Mouse (Mus musculus) erythroblast, adult 5-6 weeks (primary cell): ENCODE measurements around the gene Aox4. TPM values are rescaled to one million over a fixed set of nuclear protein-coding genes. Genes with fewer than 3 reads are reported as not detected.

Experiments used
- ATAC-seq: replicated peaks from 2 replicates; pipeline ENCODE4 v1.8.0; 2016; ENCODE audit warnings: moderate number of reproducible peaks, mild to moderate bottlenecking, moderate TSS enrichment, inconsistent platforms; ENCODE audit not compliant: poor library complexity, low FRiP score, severe bottlenecking
- total RNA-seq, 2 experiments: library from RNA; stranded (forward) in 1 of 2; stranded (reverse) in 1 of 2; fragments of 150-400 nt in 1 of 2; fragments of 200-764, 138-1000 nt in 1 of 2; gene quantifications; 2 replicates each; pipeline versions ENCODE4 v1.2.3 to v1.2.4; 2015 to 2017; ENCODE audit warnings: low replicate concordance in 2 of 2

The Aox4 gene
- total RNA-seq (2015; ENCODE audit: low replicate concordance) (not detected in 2 replicates), total RNA-seq (2017; ENCODE audit: low replicate concordance) (not detected in 2 replicates)

DNA sequence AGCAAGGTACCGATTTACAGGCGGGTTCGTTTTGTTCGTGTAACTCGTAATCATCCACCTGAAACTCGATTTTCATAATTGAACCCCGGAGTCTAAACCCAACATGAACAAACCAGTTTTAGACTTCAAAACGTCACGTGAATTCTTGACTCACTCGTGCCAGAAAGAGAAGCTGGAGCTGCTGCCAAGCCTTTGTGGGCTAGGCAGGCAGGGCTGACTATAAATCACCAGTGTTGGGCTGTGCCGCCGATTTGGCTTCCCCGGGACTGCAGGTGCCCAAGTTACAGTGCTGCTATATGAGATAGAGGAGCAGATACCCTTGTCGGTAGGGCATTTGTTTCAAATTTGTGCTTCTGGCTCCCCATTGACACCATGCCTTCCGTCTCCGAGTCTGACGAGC, at the start of gene Aox4:
TSS of gene Aox4 (plus strand) at position 195 of the 400 bp plus-strand sequence.
- no peak for ATAC-seq

DNA sequence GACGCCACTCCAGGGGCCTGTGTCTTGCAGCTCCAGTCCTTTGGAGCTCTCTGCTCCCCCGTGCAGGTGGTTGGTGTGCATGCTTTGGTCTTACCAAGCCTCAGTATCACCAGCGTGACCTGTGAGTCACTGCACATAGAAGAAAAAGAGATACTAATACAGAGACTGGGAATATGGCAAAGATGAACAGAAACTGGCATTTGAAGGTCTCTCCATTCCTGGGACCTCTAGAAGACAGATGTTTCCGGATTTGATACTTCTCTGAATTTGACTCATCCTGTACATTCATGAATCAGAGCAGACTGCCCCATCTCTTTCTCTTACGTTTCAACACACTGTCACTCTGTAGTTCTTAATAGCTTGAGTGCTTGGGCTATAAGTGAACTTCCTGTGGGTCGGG, 40.3 kb upstream of the Aox4 start:
- no peak for ATAC-seq

DNA sequence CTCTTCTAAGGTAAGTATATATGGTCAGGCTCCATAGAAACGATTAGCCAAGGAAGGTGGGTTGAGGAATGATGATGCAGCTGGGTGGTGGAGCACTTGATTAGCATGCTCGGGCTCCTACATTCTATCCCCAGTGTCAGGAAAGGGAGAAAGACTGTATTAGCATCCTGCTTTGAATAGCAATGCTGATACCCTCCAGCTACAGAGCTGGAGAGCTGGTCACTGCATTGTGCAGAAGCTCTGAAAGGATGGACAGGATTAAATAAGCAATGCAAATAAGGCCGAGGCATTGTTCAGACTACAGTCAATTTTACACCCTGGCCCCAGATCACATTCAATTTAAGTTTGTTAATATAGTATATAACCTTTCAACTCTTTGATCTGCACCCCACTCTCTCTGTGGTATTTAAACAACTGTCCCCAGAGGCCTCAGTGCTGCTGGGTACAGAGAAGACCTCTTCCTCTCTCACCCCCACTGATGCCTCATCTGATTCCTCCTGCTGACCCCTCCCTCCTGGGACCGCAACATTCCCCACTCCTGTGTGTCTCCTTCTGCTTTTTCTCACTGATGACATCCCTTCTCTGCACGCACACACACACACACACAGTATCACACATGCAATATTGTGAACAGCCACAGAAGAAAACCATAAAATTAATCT, 21.6 kb upstream of the Aox4 start:
- ATAC-seq, result no peak

DNA sequence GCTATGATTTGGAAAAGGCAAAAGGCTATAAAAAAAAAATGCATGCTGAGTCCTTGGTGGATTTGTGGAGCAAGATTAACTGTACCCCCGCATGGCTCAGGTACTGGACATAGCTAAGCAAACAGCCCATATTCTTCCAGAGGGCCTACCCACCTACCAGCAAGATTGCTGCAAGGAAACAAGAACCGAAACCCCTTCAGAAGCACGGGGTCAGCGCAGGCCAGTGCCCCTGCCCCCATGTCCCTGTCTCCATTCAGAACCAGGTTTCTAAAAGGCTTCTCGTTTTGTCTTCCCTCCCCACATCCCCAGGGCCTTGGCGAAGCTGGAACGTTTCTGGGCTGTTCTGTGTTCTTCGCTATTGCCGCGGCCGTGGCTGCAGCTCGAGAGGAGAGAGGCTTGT, 15.9 kb upstream of the Aox4 start:
- ATAC-seq, result no peak

DNA sequence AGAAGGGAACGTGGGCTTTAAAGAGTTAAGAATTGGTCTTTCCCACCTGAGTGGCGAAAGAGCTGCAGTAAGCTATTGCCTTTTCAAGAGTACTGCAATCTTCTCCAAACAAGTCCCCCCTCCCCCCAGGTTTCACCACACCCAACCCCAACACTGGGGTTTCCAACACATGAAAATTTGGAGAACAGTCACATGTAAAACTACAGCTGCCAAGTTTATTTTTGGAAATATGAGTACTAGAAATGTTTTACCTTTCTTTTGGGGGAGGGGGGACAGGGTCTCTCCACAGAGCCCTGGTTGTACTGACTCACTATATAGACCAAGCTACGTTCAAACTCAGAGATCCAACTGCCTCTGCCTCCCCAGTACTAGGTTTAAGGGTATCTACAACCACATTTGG, 15.2 kb upstream of the Aox4 start:
- ATAC-seq, result no peak

DNA sequence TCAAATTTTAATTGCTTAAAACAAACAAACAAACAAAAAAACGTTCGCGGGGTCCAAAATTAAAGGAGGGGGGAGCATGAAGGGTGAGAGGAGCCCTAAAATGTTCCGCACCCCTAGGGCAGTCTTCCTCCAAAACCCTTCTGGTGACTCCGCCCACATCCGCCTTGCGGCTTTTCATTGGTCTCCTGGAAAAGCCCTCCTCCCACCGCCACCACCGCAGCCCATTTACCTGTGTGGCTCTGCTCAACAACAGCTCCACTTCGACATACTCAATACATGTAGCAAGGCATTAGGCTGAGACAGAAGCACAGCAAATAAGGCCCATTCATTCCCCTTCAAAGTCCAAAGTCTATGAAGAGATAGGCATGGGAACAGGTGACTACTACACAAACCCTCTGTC, 14.7 kb upstream of the Aox4 start:
- no peak for ATAC-seq

DNA sequence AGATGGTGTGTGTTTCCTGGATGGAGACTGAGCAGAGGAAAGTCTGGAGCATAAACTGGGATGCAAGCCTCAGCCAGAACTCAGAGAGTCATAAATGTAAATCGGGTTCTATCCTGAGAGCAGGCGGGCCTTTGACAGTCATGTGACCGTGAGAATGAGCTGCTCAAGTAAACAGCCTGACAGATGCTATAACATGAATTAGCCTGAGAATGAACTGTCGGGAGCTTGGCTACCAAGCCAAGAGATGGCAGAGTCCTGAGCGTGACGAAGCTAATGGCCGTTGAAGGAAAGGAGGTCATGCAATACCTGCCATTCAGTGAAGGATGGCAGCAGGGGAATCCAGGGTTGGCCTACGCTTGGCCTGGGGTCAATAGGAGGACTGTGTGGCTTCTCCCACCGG, 13.2 kb upstream of the Aox4 start:
- no peak for ATAC-seq

DNA sequence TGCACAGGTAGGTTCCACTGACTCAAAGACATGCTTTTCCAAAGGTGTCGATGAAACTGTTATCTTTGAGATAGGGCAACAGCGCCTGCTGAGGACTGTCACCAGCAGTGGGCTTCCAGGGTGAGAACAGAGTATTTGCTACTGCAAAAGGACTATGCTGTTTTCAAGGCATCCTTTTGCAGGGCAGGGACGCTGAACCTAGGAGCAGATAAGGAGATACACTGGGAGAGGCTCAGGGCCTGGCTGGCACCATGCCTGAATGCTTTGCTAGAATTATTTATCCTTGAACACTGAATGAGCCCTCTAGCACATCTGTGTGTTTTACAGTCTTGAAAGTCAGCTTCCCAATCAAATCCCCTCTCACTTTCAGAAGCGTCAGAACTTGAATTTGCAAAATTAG, 11.8 kb upstream of the Aox4 start:
- no peak for ATAC-seq

DNA sequence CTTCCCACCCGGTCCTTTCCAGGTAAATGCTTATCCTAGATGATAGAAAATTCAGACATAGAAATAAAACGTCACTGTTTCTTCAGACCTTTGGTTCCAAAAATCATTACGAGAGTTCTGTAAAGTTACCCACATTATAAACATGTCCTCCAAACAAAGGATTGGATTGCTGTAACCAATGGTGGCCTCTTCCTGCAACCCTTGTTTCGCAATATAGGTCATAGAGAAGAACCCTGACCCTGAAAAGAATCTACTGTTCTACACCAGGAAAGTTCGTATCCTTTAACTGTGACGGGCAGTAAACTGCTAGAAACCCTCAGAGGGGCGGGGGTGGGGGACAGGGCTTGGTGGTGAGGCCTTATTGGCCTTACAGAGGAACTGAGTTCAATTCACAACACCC, 2.6 kb downstream of the Aox4 start:
- ATAC-seq, result no peak

DNA sequence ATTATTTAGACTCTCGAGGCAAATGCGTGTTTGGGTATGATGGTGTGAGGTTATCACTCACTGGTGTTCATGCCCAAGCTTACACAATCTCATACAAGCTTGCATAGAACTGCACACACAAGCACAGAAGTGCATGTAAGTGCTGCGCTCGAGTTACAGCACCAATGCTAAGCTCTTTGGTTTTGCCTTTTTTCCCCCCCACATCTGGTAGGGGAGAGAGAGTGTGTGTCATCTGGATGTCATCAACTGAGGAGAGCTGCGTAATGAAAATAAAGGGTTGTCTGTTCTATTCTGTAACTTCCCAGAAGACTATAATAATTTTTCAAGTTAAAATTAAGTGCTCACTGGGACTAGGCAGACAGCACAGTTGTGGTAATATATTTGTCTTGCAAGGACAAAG, 3.6 kb downstream of the Aox4 start:
- ATAC-seq, result no peak

DNA sequence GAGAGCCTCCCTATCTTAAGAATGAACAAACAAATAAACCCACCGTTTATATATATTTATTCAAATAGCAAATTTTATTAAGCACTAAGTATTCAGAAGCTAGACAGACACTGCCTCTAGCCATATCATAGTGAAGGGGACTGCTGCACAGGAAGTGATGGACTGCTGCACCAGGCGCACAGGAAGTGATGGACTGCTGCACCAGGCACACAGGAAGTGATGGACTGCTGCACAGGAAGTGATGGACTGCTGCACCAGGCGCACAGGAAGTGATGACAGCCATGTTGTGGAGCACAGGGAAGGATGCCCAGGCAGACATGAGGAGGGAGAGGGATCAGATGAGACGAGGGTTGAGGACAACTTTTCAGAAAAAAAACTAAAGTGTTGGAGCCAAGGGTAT, 5.2 kb downstream of the Aox4 start:
- no peak for ATAC-seq

DNA sequence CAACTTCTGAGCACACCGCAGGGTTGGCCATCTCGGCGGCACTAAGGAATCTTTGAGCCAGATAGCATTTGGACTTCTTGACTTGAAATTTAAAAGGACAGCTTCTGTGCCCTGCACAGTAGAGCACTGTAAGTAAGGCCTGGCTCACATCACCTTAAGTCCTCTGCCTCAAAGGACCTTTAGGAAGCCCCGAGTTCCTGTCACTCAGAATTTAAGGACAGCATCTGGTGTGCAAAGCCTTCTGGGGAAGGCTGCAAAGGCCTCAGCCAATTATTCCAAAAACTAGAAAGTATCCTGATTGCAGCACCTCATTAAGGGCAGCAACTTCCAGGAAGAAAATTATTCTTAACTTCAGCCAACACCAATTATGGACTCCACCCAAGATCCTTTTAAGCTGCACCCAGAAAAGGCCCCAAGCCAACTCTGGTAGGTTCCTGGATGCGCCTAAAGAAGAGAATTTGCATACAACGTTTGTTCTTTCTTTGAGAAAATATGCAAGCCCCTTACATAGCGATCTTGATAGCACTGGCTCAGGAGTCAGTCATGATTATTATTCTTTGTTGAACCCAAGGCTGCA, 5.8 kb downstream of the Aox4 start:
- ATAC-seq, result no peak

DNA sequence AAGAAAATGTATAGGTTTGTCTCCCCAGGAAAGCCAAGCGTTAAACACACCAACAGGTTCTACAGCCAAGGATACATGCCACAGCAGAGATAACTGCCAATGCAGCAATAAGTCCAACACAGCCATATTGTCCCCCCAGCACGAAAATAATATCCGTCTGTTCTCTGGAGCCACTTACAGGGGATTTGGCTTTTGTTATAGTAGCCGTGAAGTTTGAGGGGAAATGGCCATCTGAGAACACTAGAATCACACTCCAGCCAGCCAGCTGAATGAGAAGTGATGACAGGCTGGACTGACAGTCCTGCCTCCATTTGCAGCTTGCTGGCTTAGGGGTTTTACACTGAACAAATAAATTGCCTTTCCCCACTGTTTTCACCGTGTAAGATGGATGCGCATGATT, 10.9 kb downstream of the Aox4 start:
- ATAC-seq, result no peak

DNA sequence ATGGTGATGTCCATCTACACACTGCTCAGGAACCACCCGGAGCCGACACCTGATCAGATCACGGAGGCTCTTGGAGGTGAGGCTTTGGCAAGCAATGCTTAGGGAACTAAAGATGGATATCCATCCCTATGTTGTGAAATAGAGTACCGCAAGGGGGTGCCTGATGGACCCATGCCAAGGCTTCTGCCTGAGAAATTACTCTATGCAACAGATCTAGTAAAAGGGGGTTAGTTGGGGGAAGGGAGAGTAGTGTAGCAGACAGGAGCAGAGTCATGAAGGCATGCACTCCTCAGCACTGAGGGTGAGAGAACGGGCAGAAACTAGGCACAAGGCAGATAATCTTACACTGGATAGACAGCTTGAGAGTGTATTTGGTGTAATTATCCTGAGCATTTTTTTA, 11.7 kb downstream of the Aox4 start:
- ATAC-seq, result no peak

DNA sequence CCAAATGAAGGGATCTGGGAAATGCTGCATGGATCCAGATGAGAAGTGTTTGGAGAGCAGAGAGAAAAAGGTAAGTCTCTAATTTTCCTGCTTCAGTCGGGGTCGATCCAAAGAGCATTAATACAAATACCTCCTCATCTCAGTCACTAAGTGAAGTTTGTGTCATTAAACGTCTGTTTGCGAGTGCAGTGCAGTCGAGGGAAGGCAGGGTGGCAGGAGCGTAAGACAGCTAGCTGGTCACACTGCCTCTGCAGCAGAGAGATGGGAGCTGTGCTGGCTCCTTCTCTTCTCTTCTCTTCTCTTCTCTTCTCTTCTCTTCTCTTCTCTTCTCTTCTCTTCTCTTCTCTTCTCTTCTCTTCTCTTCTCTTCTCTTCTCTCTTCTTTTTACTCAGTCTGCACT, 17.9 kb downstream of the Aox4 start:
- no peak for ATAC-seq

DNA sequence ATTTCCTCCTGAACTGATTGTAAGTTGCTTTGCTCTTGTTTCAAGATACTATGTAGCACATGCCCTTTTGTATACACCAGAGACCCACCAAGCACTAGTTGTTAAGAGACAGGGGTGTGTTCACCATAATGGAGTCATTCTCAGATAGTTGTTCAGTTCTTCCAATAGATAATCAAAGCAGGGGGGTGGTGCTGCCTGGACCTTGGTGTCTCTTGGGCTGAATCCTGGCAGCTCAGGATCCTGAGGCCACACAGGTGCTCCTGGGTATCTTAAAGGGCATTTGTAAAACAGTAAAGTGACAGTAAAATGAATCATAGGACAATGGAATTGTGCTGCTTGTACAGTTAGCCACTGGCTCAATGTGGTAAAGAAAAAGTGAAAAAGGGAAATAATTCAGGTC, 18.7 kb downstream of the Aox4 start:
- no peak for ATAC-seq

DNA sequence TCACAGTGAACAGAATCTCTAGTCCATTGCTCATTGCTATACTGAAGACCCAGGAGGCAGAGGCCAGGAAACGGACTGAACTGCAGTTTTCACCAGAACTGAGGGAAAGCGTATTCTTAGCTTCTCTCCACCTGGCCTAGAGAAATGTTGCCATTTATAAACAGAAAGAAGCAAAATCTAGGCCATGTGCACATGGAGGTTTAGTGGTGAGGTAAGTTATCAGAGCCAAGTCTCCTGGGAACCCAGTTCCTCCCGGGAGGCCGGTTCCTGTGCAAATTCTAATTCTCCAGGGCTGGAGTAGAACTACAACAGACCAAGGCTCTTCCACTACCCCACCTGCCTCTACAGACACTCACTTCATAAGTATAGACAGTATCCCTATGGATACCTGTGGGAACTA, 19.6 kb downstream of the Aox4 start:
- ATAC-seq, result no peak

DNA sequence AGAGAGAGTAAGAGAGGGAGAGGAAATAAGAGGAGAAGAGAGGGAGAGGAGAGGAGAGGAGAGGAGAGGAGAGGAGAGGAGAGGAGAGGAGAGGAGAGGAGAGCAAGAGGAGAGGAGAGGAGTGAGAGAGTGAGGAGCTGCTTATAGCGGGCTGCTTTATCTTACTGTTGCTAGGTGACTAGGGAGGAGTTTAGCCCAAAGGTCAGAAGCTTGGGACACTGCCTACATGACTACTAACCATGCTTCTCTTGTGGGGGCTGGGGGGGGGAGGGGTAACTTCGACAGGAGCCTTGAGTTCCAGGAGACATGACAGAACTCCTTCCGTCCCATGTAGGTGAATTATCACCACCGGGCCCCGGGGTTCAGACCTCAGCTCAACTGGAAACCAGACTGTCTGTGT, 20.3 kb downstream of the Aox4 start:
- ATAC-seq, result no peak

DNA sequence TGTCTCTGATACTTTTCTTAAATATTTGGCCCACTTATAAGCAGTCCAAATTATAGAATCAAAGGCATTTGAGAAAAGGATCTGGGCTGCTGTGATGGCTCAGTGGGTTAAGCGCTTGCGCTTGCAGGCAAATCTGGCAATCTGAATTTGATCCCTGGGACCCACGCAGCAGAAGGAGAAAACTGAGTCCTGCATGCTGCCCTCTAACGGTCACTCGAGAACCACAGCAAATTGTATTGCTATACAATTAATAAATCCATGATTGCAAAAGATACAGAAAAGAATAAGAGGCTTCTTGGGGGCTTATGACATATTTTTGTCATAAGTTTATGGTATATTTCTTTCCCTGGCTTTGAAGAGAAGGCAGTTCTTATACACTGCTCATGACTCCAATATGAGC, 25.2 kb downstream of the Aox4 start:
- no peak for ATAC-seq

DNA sequence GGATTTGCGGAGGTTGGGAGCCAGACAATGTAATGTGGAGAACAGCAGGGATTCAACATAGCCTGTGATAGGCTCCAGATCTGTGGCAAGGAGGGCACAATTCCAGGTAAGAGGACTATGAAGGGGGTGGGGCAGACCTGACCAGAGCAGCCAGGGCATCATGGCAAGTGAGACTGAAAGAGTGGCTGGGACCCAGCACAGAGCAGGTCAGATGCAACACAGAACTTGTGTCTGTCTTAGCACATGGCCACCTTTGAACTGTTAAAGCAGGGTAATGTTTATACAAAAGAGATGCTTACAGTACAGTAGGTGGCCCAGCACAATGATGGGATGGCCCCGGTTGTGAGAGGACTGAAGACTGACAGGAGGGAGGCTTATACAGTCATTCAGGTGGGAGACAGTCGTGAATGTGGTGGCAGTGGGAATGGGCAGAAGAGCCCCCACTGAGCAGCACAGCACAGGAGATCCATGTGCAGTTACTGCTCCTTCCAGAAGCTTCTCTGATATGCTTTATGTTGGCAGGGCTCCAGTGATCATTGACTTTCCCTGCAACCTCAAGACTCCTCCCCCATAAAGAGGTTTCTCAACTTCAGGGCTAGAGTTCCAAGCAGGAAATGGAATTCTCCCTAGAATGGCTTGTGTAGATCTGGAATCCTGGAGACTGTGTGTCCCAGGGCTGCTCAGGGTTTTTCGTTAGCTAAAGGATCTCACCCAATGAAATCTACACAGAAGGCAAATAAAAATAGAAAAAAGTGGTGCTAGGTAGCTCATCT, 27.5 kb downstream of the Aox4 start:
- ATAC-seq, result no peak

DNA sequence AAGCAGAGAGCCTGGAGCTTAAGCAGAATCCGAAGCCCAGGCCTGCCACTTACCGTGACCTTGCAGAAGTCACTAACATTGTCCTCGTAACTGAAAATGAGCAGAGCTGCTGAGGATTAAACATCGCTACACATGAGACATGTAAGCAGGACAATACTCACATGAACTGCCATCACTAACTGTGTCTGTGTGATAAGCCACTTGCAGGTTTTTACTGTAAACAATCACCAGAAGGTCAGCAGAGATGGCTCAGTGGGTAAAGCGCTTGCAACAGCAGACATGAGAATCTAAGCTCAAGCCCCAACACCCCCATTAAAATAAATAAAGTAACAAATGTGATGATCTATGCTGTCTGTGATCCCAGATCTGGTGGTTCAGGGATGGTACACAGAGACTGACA, 28.2 kb downstream of the Aox4 start:
- no peak for ATAC-seq
